Mouse (Mus musculus) lung, postnatal 36 days (tissue): ENCODE measurements at regions not wholly inside any gene's neighbourhood (a gene's known extent, or its start where the extent isn't known, plus 50 kb on each side); places are given as distances from the start of the nearest gene placed in this dataset.

Source experiments
- DNase-seq: peaks from one replicate; pipeline ENCODE4 v3.0.0; 2022; ENCODE audit warnings: mixed read lengths

GRCm38 (mm10) chr12:78118131-78118530 lies 75.9 kb upstream of the Gm6657 start:
- DNase-seq: no peak

GRCm38 (mm10) chr12:78119246-78119645 lies 74.8 kb upstream of the Gm6657 start:
- DNase-seq: no peak

DNA sequence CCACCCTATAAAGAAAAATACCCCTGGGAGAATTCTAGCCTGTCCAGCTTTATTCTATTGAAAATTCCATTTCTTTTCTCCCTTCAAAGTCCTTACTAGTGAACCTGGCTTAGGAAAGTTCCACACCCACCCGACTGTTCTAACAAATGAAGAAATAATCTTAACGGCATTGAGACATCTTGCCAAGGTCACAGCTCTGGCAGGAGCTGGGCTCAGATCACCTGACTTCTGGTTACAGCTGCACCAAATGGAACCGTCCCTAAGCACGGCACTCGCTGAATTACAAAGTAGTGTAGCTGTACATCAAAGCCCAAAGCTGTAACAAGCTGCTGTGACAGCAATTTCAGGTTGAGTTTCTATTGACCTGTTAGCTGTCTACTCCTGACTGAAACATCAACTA lies 74.2 kb upstream of the Gm6657 start:
- no peak for DNase-seq

GRCm38 (mm10) chr12:78129130-78129845 lies 64.8 kb upstream of the Gm6657 start:
- no peak for DNase-seq

- DNase-seq: peak; percentile 34
Observed at GRCm38 (mm10) chr12:78132016-78132797, 61.8 kb upstream of the Gm6657 start.

GRCm38 (mm10) chr12:78133341-78133740 lies 60.7 kb upstream of the Gm6657 start:
- DNase-seq: no peak

- no peak for DNase-seq
Observed at GRCm38 (mm10) chr12:78133984-78134383, 60.1 kb upstream of the Gm6657 start.

GRCm38 (mm10) chr12:78137196-78137595 lies 56.8 kb upstream of the Gm6657 start:
- no peak for DNase-seq

- DNase-seq: no peak
Observed at GRCm38 (mm10) chr12:78138467-78138866, 55.6 kb upstream of the Gm6657 start.
